Mouse (Mus musculus) granulocyte monocyte progenitor cell, adult 5-6 weeks (primary cell): ENCODE results near the gene Idh3a. TPM values are rescaled to one million over a fixed set of nuclear protein-coding genes. Genes with fewer than 3 reads are reported as not detected.

Experiments used
- ATAC-seq: replicated peaks from 2 replicates; pipeline ENCODE4 v1.8.0; 2016; ENCODE audit warnings: mild to moderate bottlenecking, moderate TSS enrichment, inconsistent platforms; ENCODE audit not compliant: poor library complexity, severe bottlenecking
- total RNA-seq, 2 experiments: library from RNA; stranded (forward) in 1 of 2; stranded (reverse) in 1 of 2; fragments of 200-712, 200-1000 nt in 1 of 2; fragments of >200 nt in 1 of 2; fragmentation: Nextera tagmentation in 1 of 2; gene quantifications; 2 replicates each; pipeline ENCODE4 v1.2.3; 2014 to 2017

Idh3a gene
- total RNA-seq (2014; fragmentation: Nextera tagmentation), result 100 and 111 TPM in 2 replicates
- 83.9 and 89.1 TPM in 2 replicates for total RNA-seq (2017)

- ATAC-seq, result peak; percentile 99
These were observed at the start of gene Idh3a for GRCm38 (mm10) chr9:54586199-54587061. Gene Idh3a (plus strand): TSS chr9:54586334.

GRCm38 (mm10) chr9:54537030-54537429 lies 49.1 kb upstream of the Idh3a start:
- ATAC-seq, result no peak

DNA sequence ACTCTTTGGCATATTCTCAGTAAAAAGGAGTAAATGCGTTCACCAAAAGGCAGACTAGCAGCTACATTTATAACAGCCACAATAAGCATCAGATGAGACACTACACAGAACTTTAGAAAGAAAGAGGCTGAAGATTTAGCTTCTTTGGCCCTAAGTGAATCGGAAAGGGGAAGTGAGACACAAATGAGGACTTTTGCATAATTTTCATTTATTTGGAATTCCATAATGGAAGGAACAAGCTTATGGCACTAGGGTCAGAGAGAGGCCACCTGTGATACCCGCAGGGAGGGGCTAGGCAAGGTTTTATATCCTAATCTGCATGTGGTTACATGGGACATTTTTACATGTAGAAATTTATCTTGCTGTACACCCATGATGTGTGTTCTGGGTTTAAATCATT lies 48.7 kb upstream of the Idh3a start:
- ATAC-seq, result 0 out of 2 replicates have a peak, but pooled peaks have one; percentile 12

DNA sequence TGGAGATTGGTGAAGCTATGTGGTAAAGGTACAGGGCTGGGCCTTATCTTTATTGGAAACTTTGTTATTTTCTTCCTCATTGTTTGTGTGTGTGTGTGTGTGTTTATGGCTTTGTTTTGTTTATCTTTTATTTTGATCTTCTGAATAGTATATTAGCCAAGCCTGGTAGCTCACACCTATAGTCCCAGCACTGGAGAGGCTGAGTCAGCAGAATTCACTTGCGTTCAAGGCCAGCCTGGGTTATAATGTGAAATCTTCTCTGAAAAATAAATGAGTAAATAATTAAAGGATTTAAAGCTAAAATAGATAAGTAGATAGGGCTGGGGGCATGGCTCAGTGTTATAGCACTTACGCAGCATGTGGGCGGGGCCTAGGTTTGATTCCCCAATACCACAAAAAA lies 47.9 kb upstream of the Idh3a start:
- ATAC-seq, result no peak

GRCm38 (mm10) chr9:54538684-54539083 lies 47.5 kb upstream of the Idh3a start, which contains the start of gene Sh2d7:
Gene Sh2d7 (plus strand): TSS chr9:54538984.
- no peak for ATAC-seq

DNA sequence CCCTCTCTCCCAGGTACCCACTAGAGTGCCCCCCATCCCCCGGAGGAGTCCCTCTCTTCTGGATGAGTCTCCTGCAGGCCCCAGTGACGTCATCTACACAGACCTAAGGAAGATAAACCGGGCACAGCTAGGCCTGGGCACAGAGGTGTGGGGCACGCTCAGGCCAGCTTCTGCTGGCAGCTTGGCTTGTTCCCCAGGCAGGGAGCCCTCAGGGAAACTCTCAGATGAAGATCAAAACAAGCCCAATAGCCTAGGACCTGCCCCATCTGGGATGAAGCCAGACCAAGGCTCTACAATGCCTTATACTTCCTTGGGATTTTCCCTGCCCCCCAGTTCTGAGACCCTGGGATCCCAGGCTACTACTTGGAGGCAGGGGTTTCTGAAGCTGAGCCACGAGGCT lies 45.3 kb upstream of the Idh3a start:
- no peak for ATAC-seq

DNA sequence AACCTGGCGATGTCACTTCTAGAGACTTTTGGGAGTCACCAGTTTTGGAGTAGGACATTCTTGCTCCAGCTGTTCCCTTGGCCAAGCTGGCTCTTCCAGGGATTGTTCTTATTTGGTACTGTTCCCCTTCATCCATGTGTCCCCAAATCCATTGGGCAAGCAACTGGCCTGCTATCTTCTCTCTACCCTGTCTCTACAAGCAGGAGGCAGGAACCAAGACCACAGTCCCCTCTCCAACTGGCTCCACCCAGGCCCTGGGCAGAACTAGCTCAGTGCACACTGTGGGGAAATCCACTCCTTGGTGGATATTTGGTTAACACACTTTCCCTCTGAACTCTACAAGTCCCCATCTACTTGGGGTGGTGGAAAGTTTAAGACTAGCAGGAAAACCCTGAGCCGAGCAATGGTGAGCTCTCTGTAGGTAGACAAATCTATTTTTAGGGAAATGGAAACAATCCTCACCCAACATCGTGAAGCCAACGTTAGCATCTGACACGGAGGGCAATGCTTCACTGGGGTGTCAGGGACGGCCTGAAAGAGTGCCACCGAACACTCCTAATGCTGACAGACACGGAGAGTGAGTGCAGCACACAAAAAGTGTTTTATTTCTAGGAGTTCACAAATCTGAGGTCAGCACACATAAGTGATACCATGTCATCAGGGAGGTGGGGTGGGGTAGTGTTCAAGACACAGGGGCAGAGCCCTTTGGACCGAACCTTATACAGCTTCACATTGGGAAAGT lies 41.8 kb upstream of the Idh3a start:
- ATAC-seq, result no peak

DNA sequence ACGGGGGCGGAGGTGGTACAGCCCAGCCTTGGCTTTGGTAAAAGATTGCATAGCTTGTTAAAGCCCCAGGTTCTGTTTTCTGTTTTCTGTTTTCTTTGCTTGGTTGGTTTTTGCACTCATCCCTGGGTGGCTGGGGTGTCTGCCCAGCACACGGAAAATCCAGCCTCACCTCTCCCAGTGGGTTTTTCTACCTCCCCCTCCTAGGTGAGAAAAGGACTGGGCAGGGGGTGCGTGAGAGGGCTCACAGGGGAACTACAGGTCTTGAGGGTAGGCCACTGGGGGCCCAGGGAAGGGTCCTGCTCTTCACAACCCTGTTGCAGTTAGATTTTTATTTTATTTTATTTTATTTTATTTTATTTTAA lies 41.2 kb upstream of the Idh3a start:
- ATAC-seq, result no peak

DNA sequence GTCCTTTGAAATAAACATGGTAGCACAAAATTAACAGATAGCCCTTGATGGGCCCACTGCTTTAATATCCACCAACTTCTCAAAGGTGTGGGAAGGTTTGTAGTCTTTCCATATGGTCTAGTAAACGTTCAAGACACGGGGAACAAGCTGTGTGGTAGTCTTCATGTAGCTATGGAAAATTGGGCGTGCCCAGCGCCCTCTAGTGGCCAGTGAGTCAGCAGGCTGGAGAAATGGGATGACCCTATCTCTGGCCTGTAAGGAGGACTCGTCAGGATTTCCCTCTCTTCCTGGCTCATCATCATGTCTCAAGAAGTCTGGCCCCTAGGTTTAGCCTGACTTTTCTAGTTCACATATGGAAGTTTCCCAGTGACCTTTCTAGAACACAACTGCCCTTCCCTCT lies 38.6 kb upstream of the Idh3a start:
- ATAC-seq, result peak; percentile 60

DNA sequence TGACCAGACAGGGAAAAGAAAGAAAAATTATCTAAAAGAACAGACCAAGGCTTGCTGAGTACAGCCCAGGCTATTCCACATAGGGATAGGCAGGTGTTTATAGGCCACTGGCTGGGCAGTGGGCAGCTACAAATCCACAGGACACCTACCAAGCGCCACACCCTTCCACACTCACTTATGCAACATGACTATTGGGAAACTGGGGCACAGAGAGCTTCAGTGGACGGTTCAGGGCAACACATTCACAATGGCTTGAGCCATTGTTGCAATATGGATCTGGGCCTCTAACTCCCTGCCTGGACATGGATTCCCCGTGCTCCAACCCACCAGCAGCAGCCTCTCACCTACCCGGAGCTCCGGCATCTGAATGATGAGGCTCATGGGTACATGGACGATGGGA lies 36.7 kb upstream of the Idh3a start:
- ATAC-seq, result peak; percentile 34; the same call in 1 of the 2 replicates

DNA sequence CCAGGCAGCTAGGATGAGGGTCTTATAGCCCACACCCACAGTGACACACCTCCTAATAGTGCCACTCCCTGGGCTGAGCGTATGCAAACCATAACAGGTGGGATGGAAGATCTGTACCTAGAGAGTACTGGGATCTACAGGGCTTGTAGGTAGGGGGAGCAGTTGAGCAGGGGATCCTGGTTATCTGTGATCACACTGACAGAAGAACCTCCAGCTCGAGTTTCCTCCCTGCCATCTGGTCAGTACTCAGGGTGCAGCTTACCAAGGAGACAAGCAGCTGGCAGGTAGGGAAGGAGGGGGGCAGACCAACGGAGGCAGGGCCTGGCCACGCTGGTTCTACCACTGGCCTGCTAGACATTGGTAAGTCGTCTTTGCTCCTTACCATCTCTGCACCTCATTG lies 33.7 kb upstream of the Idh3a start:
- no peak for ATAC-seq

GRCm38 (mm10) chr9:54555044-54555443 lies 31.1 kb upstream of the Idh3a start:
- ATAC-seq, result peak; percentile 57

GRCm38 (mm10) chr9:54558731-54559130 lies 27.4 kb upstream of the Idh3a start:
- no peak for ATAC-seq

DNA sequence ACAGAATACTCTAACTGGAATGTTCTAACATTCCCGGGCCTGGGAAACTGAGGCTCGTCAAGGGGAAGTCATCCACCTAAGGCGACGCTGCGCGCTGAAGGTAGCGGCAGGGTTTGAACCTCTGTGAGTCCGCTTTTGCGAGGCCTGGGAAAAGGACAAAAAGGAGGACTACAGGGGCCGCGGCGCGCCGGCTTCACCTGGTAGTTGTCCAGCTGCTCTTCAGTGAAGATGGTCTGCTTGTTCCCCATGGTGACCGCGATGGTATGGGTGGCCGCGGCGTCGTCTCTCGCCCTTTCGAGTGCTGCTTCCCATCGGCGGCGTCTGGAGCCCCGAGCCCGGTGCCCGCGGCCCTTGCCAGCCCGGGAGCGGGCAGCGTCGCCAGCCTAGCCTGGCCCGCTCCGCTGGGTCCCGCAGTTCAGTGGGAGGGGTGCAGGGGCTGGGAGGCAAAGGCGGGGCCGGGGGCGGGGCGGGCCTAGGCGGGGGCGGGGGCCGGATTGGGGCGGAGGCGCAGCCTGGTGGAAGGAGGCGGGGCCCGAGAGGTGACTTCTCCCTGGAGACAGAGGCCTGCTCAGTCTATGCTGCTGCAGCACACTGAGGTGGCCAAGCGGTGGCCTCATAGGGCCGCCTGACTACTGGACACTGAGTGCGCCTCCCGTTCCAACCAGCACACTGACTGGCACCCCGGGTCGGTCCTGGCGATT lies 26.2 kb upstream of the Idh3a start, which contains the start of gene Cib2:
Cib2 (minus strand) TSS at position 448 of the 701 bp plus-strand sequence.
- ATAC-seq, result peak; percentile 94

DNA sequence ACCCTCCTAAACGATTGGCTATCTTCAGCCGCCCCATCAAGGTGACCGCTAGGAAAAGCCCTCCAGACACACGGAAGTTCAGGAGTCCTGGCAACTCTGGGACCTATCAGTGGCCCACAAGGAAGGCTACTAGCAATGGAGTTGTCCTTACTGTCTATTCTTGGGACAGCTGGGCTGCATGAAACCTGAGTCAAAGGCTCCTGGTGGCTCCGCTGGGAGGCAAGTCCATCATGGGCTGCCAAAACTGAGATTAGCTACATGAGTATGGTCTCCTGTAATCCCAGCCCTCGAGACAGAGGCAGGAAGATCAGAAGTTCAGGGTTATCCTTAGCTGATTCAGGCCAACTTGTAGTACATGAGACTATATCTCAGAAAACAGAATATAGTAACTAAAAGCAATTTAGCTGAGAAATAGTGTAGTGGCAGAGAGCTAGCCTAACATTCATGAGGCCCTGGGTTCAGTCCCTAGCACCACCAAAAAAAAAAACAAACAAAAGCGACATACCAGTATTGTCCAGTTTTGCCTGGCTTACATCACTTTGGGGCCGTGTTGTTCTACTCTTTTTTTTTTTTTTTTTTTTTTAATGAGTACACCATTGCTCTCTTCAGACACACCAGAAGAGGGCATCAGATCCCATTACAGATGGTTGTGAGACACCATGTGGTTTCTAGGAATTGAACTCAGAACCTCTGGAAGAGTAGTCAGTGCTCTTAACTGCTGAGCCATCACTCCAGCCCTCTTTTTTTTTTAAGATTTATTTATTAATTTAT lies 25.1 kb upstream of the Idh3a start:
- no peak for ATAC-seq

GRCm38 (mm10) chr9:54566958-54567357 lies 19.2 kb upstream of the Idh3a start:
- peak; percentile 48 for ATAC-seq

GRCm38 (mm10) chr9:54568732-54569131 lies 17.4 kb upstream of the Idh3a start:
- no peak for ATAC-seq

GRCm38 (mm10) chr9:54571130-54571839 lies 14.8 kb upstream of the Idh3a start:
- no peak for ATAC-seq

GRCm38 (mm10) chr9:54583712-54584111 lies 2.4 kb upstream of the Idh3a start:
- no peak for ATAC-seq
